Mouse (Mus musculus): ENCODE data around the gene Cux1.

Gene Cux1

GRCm38 (mm10) chr5:136467360-136467999 lies 99.8 kb downstream of the Cux1 start:
- DNase-seq, result peak; percentile 49

GRCm38 (mm10) chr5:136465770-136466406 lies 101.4 kb downstream of the Cux1 start:
- peak; percentile 73 for DNase-seq

DNA sequence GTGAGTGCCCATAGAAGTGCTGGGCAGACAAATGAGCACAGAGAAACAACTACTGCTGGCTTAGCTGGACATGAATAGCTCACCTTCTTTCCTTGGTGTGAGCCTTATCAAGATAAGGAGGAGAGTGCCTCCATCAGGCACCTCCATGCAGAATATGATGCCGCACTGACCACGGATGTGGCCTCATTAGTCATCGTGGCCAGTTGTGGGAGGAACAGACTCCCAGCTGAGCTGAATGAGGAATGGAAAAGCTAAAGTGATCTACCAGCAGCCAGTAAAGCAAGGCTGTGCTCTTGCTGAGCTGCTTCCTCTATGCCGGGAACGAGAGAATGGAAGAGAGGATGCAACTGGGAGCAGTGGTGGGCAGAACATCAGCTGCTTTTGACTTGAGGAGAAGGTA lies 101.9 kb downstream of the Cux1 start:
- DNase-seq, result no peak

DNA sequence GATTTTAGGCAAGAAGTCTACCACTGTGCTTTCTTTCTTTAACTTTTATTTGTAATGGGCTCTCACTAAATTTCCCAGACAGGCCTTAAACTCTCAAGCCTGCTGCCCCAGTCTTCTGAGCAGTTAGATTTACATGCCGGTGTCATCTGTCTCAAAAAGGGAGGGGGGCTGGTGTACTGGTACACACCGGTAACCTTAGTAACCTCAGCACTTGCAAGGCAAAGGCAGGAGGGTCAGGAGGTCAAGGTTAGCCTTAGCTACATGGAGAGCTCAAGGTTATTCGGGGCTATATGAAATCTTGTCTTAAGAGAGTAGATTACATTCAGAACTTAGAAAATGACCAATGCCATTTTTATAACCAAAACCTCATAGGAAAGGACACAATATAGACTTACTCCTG lies 102.4 kb downstream of the Cux1 start:
- DNase-seq, result no peak

- no peak for DNase-seq
Observed at GRCm38 (mm10) chr5:136464128-136464527, 103.2 kb downstream of the Cux1 start.

DNA sequence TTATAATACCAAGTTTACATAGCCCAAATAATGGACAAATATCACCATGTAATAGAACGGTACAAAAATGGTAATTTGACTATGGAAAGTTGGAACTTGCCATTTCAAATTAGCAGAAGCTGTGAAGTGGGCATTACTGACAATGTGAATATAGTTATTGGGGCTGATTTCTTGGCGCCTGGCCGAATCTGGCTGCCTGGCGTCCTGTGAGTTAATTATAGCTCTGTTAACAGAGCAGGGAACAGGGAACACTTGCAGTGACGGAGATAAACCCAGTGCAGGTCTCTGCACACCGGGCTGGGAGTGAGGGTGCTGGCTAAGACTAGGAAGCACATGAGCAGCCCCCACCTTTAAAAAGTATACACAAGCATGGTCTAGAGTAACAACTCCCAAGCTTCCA lies 104.7 kb downstream of the Cux1 start:
- DNase-seq, result no peak

GRCm38 (mm10) chr5:136459901-136460300 lies 107.4 kb downstream of the Cux1 start:
- peak; percentile 71 for DNase-seq

DNA sequence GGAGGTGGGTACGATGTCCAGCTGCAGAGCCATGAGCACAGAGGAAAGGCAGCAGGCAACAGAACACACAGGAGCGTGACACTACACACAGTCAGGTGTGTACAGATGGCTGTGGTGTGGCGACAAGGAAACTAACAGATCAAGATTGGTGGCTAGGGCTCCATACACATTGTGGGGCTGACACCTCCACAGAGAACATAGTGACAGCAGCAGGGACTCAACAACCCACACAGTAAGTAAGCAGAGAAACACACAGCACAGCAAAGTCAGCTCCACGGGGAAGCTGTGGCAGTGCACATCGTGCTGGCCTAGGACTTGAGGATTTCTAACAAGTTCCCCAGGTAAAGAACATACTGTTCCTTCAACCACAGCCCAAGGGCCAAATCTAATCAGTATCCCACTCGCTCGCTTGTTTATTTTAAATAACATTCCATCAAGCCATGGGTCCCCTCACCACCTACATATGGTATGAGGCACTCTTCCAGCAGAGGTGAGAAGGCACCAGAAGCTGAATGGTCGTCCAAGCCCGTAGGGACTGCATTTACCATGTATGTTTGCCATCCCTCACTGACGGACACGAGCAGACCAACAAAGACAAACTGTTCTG lies 108.3 kb downstream of the Cux1 start:
- no peak for DNase-seq

DNA sequence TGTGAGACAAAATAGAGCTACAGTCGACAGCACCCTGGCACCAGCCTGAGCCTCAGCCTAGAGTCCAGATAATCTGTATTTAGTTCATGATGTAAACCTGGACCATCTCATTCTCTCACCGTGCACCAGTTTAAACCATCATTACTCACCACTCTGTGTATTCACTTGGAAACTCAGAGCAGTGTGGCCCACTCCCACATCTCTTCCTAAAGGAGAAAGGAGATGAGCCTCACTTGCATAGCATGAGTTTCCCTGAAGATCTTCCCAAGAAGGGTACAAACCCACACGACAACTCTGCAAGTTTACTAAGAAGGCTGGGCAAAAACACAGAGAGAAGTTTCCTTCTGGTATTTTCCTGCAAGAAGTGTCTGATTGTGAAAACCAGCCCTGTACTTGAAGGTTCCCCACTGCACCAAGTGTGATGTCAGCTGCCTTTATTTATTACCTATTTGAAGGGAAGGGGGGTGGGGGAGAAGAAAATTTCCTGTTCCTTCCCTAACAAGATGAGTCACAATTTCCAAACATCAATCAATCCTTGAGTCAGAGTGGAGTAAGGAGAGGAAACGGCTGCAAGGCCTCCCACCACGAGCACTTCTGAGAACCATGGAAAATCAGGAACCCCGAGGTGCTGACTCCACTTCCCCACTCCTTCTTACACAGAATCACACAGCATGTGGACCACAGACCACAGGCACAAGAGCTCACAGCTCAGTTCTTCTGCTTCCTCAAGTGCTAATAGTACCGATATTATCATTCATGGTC lies 109.0 kb downstream of the Cux1 start:
- no peak for DNase-seq

GRCm38 (mm10) chr5:136456395-136456794 lies 110.9 kb downstream of the Cux1 start:
- no peak for DNase-seq

GRCm38 (mm10) chr5:136452681-136453080 lies 114.6 kb downstream of the Cux1 start:
- DNase-seq, result no peak

DNA sequence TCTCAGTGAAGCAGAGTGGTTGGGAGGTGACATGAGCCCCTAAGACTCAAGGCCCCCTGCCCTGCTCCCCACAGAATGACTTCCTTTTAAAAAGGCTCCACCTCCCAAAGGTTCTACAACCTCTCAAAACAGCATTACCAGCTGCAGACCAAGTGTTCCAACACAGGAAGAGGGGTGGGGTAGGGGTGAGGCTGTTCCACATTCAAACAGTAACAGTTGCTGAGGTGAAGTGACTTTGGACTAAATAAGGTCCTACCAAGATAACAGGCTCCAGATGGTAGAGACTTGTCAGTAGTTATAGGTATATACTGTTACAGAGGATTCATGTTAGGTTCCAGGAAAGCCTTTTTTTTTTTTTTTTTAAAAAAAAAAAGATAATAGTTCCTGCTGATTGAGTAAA lies 117.5 kb downstream of the Cux1 start:
- DNase-seq, result peak; percentile 86

- DNase-seq, result no peak
Observed at GRCm38 (mm10) chr5:136445967-136446366, 121.3 kb downstream of the Cux1 start.

DNA sequence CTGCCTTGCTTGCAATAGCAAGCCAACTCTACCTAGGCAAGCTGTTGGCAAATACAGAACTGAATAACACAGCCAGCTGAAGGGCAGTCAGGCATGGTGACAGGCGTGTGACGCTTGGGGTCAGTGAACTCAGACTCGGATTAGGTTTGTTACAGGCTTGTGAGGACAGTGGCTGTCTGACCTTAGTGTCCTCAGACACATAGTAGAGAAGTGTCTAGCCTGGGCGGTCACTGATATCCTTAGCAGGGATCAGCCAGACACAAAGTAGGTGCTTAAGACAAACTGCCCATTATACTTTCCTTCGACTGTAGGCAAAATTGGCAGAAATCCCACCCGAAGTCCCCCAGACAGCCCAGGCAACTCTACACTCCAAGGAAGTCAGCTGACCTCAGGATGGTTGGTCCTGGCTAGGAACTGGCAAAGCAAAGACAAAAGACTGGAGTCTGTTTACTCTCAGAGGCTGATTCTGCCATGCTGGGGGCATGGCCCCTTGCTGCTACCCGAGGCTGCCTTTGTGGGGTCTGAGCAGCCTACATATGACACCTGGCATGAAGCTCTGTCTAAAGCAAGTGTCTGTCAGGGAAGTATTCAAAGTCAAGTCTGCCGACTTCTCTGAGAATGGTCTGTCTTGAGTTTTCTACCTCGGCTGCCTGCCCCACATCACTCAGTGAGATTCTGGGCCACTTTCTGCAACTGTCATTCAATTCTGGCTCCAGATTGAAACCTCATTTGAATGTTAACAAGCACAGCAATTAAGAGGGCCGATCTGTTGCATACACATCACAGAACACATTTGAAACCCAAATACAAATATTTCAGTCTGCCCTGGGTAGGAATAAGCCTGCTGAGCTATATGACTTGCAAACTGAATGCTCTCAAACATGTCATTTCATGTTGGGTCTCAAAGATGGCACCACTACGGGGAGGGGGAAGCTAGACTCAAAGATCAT lies 124.8 kb downstream of the Cux1 start:
- peak; percentile 77 for DNase-seq

DNA sequence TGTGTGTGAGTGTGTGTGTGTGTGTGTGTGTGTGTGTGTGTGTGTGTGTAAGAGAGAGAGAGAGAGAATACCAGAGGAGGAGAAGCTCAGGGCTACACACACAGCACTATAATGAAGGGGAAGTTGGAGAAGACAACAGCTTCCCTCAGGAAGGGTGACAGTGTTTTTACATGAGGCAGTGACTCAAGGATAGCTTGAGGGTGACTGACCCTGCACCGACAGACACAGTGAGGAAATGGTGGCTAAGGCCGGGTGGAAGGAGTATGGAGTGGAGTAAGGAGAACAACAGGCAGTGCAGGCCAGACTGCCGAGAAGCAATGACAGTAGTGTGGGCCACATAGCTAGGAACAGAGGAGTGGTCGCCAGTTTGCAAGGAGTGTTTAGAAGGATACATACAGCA lies 137.6 kb downstream of the Cux1 start:
- DNase-seq, result no peak

DNA sequence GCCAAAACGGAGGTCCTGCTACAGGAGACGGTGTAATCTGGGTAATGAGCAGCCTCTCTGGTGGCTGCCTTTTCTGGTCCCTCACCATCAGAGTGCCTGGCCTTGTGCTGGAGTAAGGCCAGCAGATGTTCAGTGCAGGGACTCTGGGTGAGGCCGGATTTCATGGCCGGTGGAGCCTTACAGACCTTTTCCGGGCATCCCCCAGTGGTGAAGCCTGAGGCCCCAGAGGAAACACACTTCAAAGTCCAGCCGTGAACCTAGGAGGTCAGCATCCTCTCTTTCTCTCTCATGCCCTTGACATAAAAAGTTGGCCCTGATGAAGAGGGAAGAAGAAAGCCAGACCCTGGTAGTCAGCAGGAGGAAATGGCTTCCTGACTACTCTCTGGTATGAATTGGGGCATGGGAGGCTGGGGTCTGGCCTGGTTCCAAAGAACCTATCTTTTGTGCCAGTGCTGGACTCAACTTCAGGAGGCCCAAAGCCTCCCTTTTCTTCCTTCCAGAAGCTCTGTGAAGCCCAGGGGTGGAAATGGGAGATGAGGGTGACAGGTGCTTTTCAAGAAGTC lies 138.7 kb downstream of the Cux1 start:
- DNase-seq, result no peak

GRCm38 (mm10) chr5:136427772-136428497 lies 139.4 kb downstream of the Cux1 start:
- DNase-seq, result no peak

DNA sequence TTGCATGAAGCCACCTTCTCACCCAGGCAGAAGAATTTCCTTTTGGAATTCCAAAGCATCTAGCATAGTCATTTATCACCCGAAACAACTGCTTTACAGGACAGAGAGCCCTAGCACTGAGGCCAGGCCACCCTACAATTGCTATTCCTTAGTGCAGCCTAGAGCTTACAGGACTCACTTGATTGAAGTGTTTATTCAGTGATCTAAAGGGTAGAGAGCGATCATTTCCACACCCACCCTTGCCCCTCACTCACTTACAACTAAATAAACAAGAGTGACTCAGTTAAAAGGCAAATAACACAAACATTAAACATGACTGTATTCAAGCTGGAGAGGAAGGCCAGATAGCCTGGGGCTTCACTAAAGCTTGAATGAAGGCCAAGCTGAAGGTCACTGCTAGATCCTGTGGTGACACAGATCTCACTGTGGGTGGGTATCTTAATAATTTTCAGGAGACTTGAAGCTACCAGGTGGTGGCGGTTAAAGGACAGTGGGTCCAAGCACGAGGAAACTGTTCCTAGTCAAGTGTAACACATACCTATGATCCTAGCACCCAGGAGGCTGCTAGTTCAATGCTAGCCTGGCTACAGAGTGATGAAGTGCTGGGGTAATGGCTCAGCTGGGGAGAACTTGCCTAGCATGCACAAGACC lies 140.0 kb downstream of the Cux1 start:
- no peak for DNase-seq

DNA sequence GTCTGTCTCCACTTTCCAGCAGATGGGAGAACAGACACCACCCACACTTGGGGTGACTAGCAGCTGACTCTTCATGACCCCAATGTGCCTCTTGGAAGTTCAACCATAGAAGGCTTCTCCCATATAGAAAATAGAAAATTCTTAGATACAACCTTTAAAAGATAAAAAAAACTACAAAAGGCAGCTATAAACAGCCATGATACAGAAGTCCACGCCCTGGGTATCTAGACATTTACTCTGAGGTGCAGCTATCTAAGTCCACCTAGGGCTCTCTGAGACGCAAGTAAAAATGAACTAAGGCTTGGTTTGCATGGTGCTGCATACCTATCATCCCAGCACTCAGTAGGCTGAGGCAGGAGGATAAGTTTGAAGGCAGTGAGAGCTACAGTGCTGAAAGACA lies 144.3 kb downstream of the Cux1 start:
- no peak for DNase-seq

DNA sequence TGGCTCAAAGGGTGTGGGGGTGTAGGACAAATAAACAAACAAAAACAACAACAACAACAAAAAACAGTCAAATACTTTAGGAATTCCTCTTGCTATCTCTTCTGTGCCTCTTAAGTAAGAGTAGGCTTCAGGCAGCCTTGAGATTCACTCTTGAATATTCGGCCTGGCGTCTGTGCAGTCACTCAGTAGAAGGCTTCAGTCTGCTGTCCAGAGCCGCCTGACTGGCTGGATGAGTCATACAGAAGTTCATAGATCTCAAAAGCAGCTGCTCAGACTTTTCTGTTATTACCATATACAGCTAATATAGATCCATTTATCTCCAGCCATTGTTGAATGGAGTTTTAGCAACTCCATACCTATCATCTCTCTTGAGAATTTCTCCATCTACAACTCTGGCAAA lies 145.4 kb downstream of the Cux1 start:
- no peak for DNase-seq

- no peak for DNase-seq
Observed at GRCm38 (mm10) chr5:136421316-136421715, 146.0 kb downstream of the Cux1 start.

Measured in thymus, postnatal 14 days (tissue).